Mouse (Mus musculus) retina, embryonic 14.5 days (tissue): ENCODE data around the gene Plod2.

ENCODE experiments used
- DNase-seq: peaks from one replicate; pipeline ENCODE4 v3.0.0-alpha.2; 2015; ENCODE audit warnings: low spot score

The Plod2 gene

GRCm38 (mm10) chr9:92601551-92601950 lies 59.5 kb downstream of the Plod2 start:
- no peak for DNase-seq

DNA sequence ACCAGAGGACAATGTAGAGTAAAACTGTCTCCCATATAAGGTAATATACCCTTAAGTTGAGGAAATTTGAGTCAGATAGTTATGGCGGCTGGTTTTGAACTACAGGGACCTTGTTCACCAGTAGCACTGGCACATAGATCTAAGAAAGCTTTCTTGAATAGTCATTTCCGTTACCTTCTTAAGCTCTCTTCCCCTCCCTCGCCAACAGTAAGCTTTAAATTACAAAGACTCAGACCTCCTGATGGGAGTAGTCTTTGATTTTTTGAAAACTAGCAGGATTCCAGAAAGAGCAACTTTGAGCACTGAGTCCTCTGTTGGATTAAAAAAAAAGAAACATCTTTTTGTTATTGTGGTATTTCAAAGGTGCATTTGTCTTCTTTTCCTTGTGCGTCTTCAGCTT lies 61.5 kb downstream of the Plod2 start:
- DNase-seq: no peak

DNA sequence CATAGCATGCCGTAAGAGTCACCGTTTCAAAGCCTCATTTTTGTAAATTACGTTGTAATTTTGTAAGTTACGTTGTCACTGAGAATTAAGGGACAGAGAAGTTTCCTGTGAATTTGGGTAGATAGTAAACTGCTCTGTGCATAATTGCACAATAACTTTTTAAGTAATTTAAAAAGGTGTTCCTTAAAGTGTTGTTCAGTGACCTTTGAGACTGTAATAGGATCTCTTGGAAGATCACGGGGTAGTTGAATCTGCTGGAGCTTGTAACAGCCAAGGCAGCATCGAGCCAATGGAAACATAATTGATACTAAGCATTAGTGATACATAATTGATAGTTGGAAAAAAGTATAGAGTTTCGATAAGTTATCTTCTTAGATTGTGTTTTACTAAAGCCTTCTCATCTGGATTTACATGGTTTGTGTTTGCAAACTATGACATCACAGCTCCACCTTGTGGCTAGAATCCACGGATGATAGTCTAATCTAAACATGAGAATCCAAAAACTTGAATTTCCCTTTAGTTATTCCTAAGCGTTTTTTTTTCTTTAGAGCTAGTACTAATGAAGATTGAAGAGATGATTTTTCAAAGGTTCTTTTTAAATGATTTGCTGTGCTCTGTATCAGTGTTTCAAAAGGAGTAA lies 68.7 kb downstream of the Plod2 start:
- DNase-seq: peak; percentile 67

DNA sequence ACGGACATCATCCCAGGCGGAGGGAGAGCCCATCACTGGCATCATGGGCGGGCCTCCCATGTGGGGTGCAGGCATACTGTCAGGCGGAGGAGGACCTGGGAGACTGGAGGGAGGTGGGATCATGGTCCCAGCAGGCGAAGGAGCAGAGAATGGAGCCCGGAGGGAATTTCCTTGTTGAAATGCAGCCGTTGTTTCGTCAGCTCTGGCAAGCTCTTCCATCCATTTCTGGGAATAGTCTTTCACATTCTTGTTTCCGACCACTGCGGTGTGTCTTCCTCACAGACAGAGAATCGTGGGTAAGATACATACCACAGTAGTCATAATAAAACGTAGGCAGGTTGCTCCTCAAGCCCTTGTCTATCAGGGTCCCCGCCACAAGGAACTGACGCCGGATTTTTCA lies 70.6 kb downstream of the Plod2 start:
- no peak for DNase-seq

DNA sequence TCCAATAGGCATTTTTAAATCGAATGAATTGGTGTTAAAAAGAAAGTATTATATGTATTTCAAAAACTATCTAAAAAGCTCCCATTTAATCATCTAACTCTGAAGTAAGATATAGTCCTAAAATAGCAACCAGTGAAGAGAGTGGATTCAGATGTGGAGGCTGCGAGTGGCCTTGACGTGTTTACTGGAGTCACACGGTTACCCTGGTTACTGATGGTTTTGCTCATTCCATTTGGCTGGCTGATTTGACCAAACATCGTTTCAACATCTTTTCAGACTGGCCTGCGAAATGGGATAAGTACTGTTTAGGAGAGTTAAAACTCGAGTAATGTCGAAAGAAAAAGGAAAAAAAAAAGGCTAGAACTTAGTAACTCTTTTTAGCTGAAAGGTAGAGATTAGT lies 71.2 kb downstream of the Plod2 start:
- peak; percentile 15 for DNase-seq

DNA sequence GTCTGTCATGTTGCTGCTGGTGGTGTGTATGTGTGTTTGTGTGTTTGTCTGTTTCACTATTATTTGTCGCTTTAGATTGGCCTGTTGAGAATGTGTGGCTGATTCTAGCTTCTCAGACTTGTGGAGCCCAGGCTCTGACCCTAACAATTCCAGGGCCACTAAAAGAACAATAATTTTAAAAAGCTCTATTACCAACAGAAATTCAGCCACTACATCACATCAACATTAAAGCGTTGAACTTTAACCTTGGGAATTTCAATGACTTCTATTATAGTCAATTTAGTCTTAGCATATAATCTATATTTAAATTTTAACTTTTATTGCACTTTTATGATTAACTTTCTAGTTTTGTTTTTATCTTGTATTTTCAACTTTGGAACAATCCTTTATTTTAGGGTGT lies 74.4 kb downstream of the Plod2 start:
- DNase-seq: no peak

GRCm38 (mm10) chr9:92617376-92617775 lies 75.4 kb downstream of the Plod2 start:
- DNase-seq: no peak

- DNase-seq: no peak
Observed at GRCm38 (mm10) chr9:92620088-92620487, 78.1 kb downstream of the Plod2 start.

DNA sequence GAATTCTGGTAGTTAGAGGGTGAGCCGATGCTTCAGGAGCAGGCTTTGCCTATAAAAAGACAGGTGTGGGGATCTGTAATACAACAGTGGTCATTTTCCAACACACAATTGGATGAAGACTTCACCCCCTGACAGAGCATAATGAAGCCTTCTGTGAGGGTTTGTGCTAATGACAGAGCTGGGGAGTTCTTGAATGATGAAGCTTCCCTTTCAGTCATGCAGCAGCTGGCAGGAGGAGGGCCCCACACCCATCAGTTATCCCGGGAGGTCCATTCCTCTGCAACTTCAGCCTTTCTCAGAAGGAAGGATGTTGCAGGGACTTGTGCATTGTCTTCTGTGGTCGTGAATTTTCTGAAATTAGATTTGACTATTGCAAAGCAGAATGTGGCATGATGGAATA lies 79.2 kb downstream of the Plod2 start:
- DNase-seq: no peak

DNA sequence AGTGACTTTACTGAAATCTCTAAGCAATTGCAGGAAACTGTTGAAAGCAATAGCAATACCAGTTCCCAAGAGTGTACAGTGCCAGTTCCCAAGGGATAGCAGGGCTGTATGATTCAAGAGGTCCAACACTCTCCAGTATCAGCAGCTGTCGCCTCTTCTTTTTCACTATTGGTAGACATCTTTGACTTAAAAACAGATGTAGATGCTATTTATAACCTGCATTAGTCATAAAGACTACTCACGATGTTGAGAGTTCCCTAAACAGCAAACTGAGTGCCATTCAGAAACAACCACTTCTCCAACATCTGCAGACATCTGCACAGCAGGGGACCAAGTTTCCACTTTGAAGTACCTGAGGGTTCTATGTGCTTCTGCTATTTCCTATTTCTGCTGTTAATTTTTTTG lies 79.9 kb downstream of the Plod2 start:
- no peak for DNase-seq

DNA sequence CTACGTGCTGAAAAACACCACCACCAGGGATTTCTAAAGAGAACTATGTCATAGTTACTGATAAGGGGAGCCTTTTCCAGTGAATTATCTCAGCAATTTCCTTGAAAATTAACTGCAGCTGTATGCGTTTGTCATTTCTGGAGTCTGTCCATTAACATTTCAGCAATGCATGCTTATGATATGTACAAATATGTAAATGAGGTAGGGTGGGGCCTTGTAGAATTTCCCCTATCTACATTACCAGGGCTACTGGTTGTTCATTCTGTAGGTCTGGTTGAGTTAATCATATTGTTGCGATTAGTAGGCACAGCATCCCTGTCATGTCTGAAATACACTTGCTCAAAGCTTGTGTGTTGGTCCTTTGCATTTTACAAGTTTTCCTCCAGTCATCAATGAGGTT lies 92.8 kb downstream of the Plod2 start:
- DNase-seq: no peak

GRCm38 (mm10) chr9:92639200-92639897 lies 97.3 kb downstream of the Plod2 start:
- no peak for DNase-seq

DNA sequence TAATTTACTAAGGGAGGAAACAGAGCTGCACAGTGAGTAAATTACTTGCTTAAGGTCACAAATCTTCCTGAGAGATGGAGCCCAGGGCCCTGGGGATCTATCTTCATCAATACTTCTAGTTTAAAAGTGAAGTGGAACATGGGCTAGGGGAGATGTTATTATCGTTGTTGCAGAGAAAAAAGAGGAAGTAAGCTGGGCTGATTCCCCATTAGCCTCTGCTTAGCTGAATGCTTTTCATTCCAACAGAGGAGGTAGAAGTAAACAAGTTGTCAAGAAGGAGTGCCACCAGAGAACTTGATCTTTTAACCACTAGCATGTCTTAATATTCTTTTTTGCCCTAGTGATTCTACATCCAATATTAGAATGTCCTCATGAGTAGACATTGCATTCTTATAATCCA lies 99.7 kb downstream of the Plod2 start:
- DNase-seq: no peak
